Mouse (Mus musculus): Measurements from ENCODE around the gene Trp53rkb.
"Not testable (repeated sequence)": the region's sequence is repeated elsewhere in the genome, so short reads cannot be mapped to it uniquely, and the experiment has no call there.

Gene Trp53rkb

DNA sequence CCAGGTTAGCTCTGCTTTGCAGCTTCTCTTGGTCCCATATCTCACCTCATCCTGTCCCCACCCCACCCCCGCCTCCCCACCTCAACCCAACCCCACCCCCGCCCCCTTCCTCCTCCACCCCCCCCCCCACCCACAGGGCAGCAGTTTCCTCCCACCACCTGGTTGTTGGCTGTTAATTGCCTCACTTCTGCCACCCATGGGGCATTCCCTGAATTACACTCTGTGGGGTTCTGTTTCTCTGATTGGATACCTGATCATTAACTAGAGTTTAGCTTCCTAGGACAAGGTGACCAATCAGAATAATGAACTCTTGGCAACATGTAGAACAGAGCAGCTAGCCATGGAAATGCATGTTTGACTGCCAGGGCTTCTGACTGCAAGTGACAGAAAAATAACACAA is 16.1 kb upstream of the Trp53rkb start:
- peak; percentile 69 for DNase-seq (ENCODE audit: low read depth, low spot score)

DNA sequence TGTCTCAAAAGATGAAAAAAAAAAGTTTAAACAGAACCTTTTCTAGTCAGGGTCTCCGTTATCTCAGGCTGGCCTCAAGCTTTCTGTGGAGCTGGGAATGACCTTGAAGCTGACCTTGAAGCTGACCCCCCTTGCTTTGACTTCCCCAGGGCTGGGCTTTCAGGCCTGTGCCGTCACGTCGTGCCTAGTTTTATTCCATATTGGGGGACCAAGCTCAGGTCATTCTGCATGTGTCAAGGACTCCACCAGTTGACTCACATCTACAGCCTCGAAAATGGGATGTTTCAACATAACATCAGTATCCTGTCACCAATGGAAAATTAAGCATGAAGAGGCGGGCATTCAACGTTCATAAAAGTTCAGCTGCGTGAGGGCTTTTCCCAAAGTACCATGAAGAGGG is 12.4 kb upstream of the Trp53rkb start:
- no peak for DNase-seq (ENCODE audit: low read depth, low spot score)
- no peaks in the 10 kb centered on the region for H3K36me3 ChIP-seq (ENCODE audit: control insufficient read depth, insufficient read depth, low read length, poor library complexity, severe bottlenecking)
- H3K27me3 ChIP-seq (ENCODE audit: control insufficient read depth, insufficient read depth, low read length, poor library complexity, severe bottlenecking), result no peaks in the 10 kb centered on the region

More for the DNA sequence above, 16.1 kb upstream of the Trp53rkb start:
- no peaks in the 10 kb centered on the region for H3K27me3 ChIP-seq (ENCODE audit: control insufficient read depth, insufficient read depth, low read length, poor library complexity, severe bottlenecking)
- no peaks in the 10 kb centered on the region for H3K36me3 ChIP-seq (ENCODE audit: control insufficient read depth, insufficient read depth, low read length, poor library complexity, severe bottlenecking)

DNA sequence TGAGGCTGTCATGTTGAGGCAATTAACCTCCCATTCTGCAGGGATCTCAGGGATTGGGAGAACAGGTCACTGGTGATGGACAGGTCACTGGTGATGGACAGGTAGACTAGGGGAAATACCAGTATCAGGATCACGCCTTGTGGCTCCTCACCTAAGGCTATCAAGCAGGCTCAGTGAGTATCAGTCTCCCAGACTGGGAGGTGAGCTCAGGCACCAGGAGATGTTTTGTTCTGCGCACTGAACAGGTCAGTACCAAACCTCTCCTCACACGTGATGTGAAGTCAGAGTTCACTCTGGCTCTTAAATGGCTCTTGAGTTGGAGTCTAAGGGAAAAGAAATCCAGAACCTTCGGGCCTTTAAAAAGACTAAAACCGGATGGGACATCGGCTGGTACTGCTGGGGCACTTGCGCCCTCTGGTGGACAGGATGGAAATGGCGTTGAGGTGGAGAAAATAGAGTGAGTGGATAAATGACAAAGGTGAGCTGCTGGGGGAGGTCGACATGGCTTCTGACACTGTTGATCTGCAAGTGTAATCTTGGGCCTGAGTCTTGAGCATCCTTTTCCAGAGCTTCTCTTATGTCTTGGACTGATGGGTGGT is 11.3 kb upstream of the Trp53rkb start:
- Histone ChIP-seq H3K27me3 (ENCODE audit: control insufficient read depth, insufficient read depth, low read length, poor library complexity, severe bottlenecking) (no peaks in the 10 kb centered on the region), H3K36me3 (ENCODE audit: control insufficient read depth, insufficient read depth, low read length, poor library complexity, severe bottlenecking) (no peaks in the 10 kb centered on the region)
- peak; percentile 86 for DNase-seq (ENCODE audit: low read depth, low spot score)

DNA sequence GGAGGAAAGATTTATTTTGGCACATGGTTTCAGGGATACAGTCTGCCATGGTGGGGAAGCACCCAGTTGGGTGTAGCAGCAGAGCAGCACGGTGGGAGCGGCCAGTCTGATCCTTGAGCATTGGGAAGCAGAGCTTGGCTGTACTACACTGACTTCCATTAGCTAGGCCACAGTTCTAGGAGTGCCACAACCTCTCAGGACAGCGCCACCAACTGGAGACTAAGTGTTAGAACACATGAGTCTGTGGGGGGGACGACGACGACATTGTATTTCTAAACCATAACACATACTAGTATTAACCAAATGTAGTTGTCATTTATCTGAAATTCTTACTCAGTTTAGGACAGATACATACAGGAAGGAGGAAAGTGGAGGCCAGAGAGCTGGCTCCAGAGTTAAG is 8.0 kb upstream of the Trp53rkb start:
- DNase-seq (ENCODE audit: low read depth, low spot score), result no peak
- H3K36me3 ChIP-seq (ENCODE audit: control insufficient read depth, insufficient read depth, low read length, poor library complexity, severe bottlenecking), result no peaks in the 10 kb centered on the region
- H3K27me3 ChIP-seq (ENCODE audit: control insufficient read depth, insufficient read depth, low read length, poor library complexity, severe bottlenecking), result no peaks in the 10 kb centered on the region

DNA sequence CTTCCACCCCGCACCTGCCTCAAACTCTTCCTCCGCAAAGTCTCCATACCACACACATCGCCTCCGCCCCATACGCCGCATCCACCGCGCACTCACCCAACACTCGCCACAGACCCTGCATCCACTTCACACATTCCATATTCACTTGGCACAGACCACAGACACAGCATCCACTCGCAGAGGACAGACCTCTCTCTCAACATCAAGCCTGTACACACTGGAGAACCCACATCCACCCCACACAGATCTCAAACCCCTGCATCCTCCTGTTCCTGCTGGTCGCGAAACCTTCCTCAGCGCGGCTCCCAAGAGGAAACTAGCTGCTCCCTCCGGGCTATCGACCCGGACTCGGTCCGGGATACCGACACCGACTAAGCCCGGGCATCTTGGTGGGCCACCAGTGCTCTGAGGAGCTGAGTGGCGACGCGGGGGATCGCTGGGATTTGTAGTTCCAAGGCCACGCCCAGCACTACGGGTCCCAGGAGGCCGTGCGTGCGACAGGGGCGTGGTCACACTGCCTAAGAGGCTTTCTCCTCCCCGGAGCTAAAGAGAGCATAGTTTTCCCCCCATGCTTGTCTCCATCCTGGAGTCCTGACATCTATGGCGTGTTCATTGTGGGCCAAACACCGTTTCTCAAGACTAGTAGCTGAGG is 5.9 kb upstream of the Trp53rkb start:
- DNase-seq (ENCODE audit: low read depth, low spot score), result peak; percentile 91
- H3K36me3 ChIP-seq (ENCODE audit: control insufficient read depth, insufficient read depth, low read length, poor library complexity, severe bottlenecking), result no peaks in the 10 kb centered on the region
- no peaks in the 10 kb centered on the region for H3K27me3 ChIP-seq (ENCODE audit: control insufficient read depth, insufficient read depth, low read length, poor library complexity, severe bottlenecking)

DNA sequence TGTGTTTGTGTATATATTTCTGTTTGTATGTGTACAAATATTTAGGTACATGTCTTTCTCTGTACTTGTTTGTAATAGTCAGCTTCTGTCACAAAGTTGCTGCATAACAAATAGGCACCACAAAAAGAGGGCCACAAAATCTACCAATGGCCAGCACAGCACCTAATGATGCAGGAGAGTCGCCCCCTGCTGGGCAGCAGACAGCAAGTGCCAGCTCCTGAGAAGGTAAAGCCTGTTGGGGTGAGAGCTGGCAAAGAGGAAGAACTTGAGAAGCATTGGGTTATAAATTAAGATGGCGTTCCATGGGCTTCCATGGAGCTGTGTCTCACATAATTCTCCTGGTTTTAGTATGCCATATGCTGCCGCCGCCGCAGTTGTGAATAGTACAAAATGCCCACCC is 593 bp upstream of the Trp53rkb start:
- Histone ChIP-seq H3K27me3 (ENCODE audit: control insufficient read depth, insufficient read depth, low read length, poor library complexity, severe bottlenecking) (no peaks in the 10 kb centered on the region), H3K36me3 (ENCODE audit: control insufficient read depth, insufficient read depth, low read length, poor library complexity, severe bottlenecking) (no peaks in the 10 kb centered on the region; the same call in 1 of the 2 replicates)
- DNase-seq (ENCODE audit: low read depth, low spot score), result peak; percentile 60

DNA sequence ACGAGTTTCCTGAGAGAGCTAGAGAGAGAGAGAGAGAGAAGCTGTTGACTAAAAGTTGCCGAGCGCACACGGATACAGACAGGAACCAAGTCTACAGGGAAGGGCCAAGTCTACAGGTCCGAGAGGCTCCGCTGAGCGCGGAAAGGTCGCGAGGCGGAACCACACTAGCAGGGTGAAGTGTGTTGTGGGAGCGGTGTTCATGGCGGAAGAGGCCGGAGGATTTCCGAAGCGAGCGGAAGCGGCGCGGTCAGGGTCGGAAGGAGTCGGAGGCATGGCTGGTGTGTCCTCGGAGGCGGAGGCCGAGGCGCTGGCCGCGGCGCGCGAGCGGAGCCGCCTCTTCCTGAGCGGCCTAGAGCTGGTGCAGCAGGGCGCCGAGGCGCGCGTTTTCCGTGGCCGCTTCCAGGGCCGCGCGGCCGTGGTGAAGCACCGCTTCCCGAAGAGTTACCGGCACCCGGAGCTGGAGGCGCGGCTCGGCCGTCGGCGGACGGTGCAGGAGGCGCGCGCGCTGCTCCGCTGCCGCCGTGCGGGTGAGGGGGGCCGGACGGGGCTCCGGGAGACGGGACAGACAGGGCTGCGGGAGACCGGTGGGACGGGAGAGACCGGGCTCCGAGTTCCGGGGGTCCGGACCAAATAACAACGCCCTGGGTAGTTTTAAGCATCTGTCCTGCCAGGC is 1.3 kb downstream of the Trp53rkb start:
- H3K27me3 ChIP-seq (ENCODE audit: control insufficient read depth, insufficient read depth, low read length, poor library complexity, severe bottlenecking); H3K36me3 ChIP-seq (ENCODE audit: control insufficient read depth, insufficient read depth, low read length, poor library complexity, severe bottlenecking): not testable (repeated sequence)
- DNase-seq (ENCODE audit: low read depth, low spot score), result peak; percentile 87

DNA sequence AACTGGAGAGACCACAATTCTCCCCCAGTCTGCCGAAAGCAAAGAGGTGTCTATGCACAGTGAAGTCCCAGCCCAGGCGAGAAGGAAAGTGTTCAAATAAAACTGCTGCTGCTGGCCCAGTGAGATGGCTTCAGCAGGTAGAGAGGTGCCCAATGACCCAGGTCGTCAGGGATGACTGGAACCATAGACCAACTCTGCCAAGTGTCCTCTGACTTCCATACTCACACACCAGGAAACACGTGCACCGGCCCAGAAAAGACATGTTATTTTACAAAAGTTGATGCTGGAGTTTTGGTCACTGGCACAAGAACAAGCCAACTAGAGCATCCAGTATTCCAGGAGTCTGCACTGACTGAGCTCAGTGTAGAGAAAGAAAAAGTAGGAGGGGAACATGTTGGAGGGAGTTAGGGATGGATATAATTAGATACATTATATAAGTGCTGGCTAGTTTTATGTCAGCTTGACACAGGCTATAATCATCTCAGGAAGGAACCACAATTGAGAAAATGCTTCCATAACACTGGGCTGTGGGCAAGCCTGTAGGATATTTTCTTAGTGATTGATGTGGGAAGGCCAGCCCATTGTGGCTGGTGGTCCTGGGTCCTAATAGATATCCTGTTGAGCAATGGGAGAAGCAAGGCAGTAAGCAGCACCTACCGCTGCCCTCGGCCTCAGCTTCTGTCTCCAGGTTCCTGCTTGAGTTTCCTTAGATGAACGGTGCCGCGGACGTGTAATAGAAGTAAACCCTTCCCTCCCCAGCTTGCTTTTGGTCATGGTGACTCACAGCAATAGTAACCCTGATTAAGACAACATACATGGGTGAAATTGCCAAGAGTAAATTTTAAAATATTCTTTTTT is 7.5 kb downstream of the Trp53rkb start:
- H3K36me3 ChIP-seq (ENCODE audit: control insufficient read depth, insufficient read depth, low read length, poor library complexity, severe bottlenecking), result no peaks in the 10 kb centered on the region; the same call in none of the 2 replicates
- H3K27me3 ChIP-seq (ENCODE audit: control insufficient read depth, insufficient read depth, low read length, poor library complexity, severe bottlenecking), result no peaks in the 10 kb centered on the region
- no peak for DNase-seq (ENCODE audit: low read depth, low spot score)

DNA sequence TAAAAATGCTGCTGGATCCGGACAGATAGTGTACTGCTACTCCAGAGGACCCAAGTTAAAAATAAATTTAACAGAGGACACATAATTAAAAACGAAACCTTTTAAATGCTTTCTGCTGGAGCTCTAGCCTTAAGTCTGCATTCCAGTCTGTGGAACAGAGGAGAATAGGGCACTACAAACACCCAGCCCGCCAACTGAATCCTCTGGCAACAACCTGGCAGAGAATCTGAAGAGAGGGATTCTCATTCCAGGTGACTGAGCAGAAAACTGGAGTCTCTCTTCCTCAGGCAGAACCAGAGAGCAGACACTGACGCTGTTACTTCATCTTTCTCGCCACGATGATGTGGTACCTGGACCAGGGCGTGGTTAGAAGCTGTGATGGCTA is 8.1 kb downstream of the Trp53rkb start:
- no peaks in the 10 kb centered on the region; the same call in none of the 2 replicates for H3K36me3 ChIP-seq (ENCODE audit: control insufficient read depth, insufficient read depth, low read length, poor library complexity, severe bottlenecking)
- no peak for DNase-seq (ENCODE audit: low read depth, low spot score)

DNA sequence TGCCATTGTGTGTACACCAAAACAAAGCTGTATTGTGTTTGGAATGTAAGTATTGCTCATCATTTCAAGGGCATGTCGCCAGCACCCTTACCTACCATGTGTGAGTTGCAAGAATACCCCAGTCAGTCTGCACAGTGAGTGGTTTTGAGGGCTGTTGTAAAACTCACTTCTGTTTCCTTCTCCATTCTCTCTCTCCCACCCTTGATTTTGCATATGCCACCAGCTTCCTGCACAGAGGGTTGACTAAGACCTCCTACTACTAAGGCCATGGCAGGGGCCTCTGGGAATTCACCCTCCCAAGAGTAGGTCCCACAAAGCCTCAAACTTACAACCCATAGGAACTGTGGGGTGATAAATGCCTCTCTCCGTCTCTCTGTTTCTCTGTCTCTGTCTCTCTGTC is 9.1 kb downstream of the Trp53rkb start:
- peak; percentile 56 for DNase-seq (ENCODE audit: low read depth, low spot score)
- Histone ChIP-seq H3K36me3 (ENCODE audit: control insufficient read depth, insufficient read depth, low read length, poor library complexity, severe bottlenecking) (no peaks in the 10 kb centered on the region; the same call in 1 of the 2 replicates), H3K27me3 (ENCODE audit: control insufficient read depth, insufficient read depth, low read length, poor library complexity, severe bottlenecking) (no peaks in the 10 kb centered on the region)

More for the DNA sequence above, 8.1 kb downstream of the Trp53rkb start:
- H3K27me3 ChIP-seq (ENCODE audit: control insufficient read depth, insufficient read depth, low read length, poor library complexity, severe bottlenecking), result no peaks in the 10 kb centered on the region

DNA sequence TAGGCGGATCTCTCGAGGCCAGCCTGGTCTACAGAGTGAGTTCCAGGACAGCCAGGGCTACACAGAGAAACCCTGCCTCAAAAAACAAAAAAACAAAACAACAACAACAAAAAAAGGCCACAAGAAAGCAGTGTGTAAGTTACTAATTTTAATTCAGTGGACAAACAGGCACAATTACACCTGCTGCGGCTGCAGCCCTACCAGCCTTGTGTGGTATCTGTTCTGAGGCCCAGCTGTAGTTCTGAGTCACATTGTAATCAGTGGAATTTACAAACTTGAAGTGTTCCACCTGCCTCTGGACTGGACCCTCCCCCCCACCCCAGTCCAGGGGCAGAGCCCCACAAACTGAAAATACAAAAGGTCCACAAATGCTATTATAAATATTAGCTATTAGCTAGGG is 11.0 kb downstream of the Trp53rkb start:
- no peak for DNase-seq (ENCODE audit: low read depth, low spot score)
- H3K27me3 ChIP-seq (ENCODE audit: control insufficient read depth, insufficient read depth, low read length, poor library complexity, severe bottlenecking), result no peaks in the 10 kb centered on the region
- H3K36me3 ChIP-seq (ENCODE audit: control insufficient read depth, insufficient read depth, low read length, poor library complexity, severe bottlenecking), result no peaks in the 10 kb centered on the region

DNA sequence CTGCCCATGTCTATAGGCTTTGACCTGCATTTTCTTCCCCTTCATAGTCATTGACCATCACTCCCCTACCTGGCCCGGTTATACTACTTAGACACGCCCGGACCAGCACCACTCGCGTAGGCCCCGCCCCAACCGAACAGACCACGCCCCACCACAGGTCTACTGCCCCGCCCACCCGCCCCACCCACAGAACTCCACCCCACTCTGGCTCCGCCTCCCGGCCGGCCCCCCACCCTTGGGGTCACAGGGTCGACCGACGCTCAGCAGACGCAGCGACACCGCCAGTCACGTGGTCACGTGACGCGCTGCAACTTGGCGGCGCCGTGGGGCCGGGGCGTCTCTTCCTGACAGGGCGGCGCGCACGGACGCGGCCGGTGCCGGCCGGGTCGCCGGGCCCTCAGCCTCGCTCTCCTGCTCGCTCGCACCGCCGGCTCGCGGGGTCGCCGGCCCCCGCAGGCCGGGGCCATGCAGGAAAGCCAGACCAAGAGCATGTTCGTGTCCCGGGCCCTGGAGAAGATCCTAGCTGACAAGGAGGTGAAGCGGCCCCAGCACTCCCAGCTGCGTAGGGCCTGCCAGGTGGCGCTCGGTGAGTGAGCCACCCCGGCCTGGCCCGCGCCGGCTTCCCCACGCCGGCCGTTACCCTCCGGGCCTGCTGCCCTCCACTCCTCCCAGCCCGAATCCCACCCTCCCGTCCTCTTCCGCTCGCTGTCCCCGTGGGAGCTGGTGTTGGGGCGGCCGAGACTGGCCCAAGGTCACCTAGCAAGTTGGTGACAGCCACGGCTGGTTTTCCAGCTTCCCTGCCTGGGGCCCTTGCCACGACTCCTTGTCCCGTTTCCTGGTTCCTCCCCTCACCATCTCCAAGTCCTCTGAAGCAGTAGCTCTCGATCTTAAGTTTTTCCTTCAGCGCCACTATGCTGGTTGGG is 13.2 kb downstream of the Trp53rkb start, which contains the start of gene Arfgef2:
TSS of gene Arfgef2 (plus strand) at position 339 of the 923 bp plus-strand sequence.
- no peaks in the 10 kb centered on the region for H3K36me3 ChIP-seq (ENCODE audit: control insufficient read depth, insufficient read depth, low read length, poor library complexity, severe bottlenecking)
- H3K27me3 ChIP-seq (ENCODE audit: control insufficient read depth, insufficient read depth, low read length, poor library complexity, severe bottlenecking), result no peaks in the 10 kb centered on the region
- DNase-seq (ENCODE audit: low read depth, low spot score), result peak; percentile 97

DNA sequence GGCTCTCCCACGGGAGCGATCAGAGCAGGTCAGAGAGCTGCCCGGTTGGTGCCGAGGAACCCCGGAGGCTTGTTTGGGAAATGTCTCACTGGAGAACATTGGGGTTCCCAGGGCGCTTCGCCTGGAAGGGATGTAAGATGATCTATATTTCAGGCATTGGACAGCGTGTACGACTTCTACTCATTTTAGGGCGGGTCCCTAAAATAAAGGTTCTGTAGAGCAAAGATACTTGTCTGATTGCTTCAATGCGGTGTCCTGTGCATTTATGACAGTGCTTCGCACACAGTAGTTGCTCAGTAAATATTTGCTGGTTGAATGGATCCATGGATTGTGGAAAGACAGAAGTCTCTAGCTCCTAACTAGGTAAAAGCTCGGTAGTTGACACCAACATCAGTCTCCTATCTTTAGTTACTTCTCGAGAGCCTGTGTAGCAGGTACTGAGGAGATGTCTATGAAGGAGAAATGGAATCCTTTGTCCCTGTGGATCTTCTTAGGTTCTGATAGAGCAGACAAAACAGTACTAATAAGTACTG is 13.9 kb downstream of the Trp53rkb start:
- no peaks in the 10 kb centered on the region for H3K27me3 ChIP-seq (ENCODE audit: control insufficient read depth, insufficient read depth, low read length, poor library complexity, severe bottlenecking)
- DNase-seq (ENCODE audit: low read depth, low spot score), result no peak
- H3K36me3 ChIP-seq (ENCODE audit: control insufficient read depth, insufficient read depth, low read length, poor library complexity, severe bottlenecking), result no peaks in the 10 kb centered on the region

DNA sequence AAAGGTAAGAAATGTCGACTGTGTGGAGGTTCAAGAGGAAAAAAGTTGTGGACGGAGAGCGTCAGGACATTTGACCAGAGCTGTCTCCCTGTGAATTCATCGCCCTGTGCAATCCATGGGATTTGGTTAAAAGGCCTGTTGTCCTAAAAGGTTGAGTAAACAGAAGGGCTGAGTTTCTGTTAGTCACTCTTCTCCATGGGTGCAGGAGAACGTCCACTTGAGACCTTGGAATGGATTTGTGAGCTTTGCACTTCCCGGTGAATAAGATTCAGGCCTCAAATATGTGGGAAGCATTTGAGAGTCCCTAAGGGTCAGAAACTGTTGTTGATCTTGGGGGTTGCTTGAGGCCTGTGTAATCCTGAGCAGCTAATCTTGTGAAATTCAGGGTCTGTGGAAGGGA is 14.5 kb downstream of the Trp53rkb start:
- no peak for DNase-seq (ENCODE audit: low read depth, low spot score)

More for the DNA sequence above, 14.5 kb downstream of the Trp53rkb start:
- Histone ChIP-seq H3K27me3 (ENCODE audit: control insufficient read depth, insufficient read depth, low read length, poor library complexity, severe bottlenecking) (no peaks in the 10 kb centered on the region), H3K36me3 (ENCODE audit: control insufficient read depth, insufficient read depth, low read length, poor library complexity, severe bottlenecking) (no peaks in the 10 kb centered on the region)
